In the genomic region with DNA sequence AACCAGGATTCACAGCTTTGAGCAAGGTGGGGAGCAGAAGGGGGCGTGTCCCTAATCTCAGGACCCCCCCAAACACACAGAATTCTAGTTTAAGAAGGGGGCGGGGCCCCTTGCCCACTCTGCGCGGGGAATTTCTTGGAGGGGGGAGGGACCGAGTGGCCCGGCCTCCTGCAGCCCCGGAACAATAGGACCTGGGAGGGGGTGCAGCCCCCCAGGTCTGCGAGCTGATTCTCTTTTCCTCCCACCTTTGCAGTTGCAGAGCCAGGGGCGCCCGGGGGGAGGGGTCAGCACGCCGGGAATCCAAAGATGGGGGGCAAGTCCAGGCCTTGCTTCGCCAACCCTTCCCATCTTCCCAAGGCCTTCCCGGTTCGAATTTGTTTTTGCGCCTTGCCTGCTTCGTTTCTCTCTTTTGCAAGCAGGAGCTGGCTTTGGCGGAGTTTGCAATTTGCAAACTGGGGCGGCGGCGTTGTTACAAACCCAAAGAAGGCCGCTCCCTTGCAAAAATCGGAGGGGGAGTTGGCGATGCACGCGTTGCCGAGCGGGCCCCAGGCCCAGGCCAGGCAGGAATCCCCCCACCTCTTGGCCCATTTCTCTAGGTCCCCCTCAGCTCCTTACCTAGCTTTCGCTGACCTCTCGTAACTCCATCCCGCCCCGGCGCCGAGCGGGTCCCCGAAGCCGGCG, we compare ENCODE assay signal across 8 mouse cellular contexts. TPM values are rescaled to one million over a fixed set of nuclear protein-coding genes. Genes with fewer than 3 reads are reported as not detected.
A peak's percentile ranks its signal among the peaks of the same experiment; 100 is the strongest.
DNase-seq lines count a peak whose midpoint lies in the region; ATAC-seq lines count a peak whose summit lies in the region.

No protein-coding gene starts in this region.

- intact Hi-C loops in left cerebral cortex, postnatal 25 days (cut with DNase I), result no loop called here

- H3K4me2 ChIP-seq in embryonic facial prominence, embryonic 15.5 days (replicated peaks), result peak overlapping the region; percentile 94
- H3K4me2 ChIP-seq in hindbrain, embryonic 14.5 days (replicated peaks), result peak overlapping the region; percentile 99

- WGBS in embryonic facial prominence, embryonic 15.5 days, result under 1% methylated on average over 38 of the region's 38 CpGs
- under 1% methylated on average over 38 of the region's 38 CpGs for WGBS in hindbrain, embryonic 14.5 days

- H3K27ac ChIP-seq in embryonic facial prominence, embryonic 15.5 days (replicated peaks), result peak overlapping the region; percentile 100
- peak overlapping the region; percentile 100 for H3K27ac ChIP-seq in hindbrain, embryonic 14.5 days

- no peak for ATAC-seq in cerebellum, adult (ENCODE audit: insufficient number of reproducible peaks, low FRiP score, low TSS enrichment)
- no peak for ATAC-seq in embryonic facial prominence, embryonic 15.5 days (ENCODE audit: insufficient number of reproducible peaks, low FRiP score, low TSS enrichment, low read depth)
- ATAC-seq in hindbrain, embryonic 14.5 days (ENCODE audit: low FRiP score), result no peak

- H3K4me1 ChIP-seq in embryonic facial prominence, embryonic 15.5 days, result peaks cover 26% of the 10 kb centered on the region
- peaks cover 18% of the 10 kb centered on the region for H3K4me1 ChIP-seq in hindbrain, embryonic 14.5 days (replicated peaks; ENCODE audit: control insufficient read depth, insufficient read depth, low read length)

- H3K27me3 ChIP-seq in embryonic facial prominence, embryonic 15.5 days, result no peaks in the 10 kb centered on the region
- H3K27me3 ChIP-seq in hindbrain, embryonic 14.5 days (ENCODE audit: control insufficient read depth, insufficient read depth, low read length), result no peaks in the 10 kb centered on the region
- no peaks in the 10 kb centered on the region for H3K27me3 ChIP-seq in splenic B cell, adult 2 months (ENCODE audit: control insufficient read depth, insufficient read depth, low read length, poor library complexity, severe bottlenecking)

- H3K4me3 ChIP-seq in embryonic facial prominence, embryonic 15.5 days (replicated peaks), result peak overlapping the region; percentile 79
- H3K4me3 ChIP-seq in hindbrain, embryonic 14.5 days (replicated peaks; ENCODE audit: low read length), result peak overlapping the region; percentile 59

- peak overlapping the region; percentile 83 for H3K9ac ChIP-seq in embryonic facial prominence, embryonic 15.5 days
- H3K9ac ChIP-seq in hindbrain, embryonic 14.5 days, result peak overlapping the region; percentile 91

- H3K36me3 ChIP-seq in embryonic facial prominence, embryonic 15.5 days, result peaks cover 30% of the 10 kb centered on the region
- H3K36me3 ChIP-seq in hindbrain, embryonic 14.5 days (replicated peaks; ENCODE audit: control insufficient read depth, insufficient read depth), result peaks cover 29% of the 10 kb centered on the region
- peaks cover 15% of the 10 kb centered on the region for H3K36me3 ChIP-seq in splenic B cell, adult 2 months (ENCODE audit: control insufficient read depth, insufficient read depth, low read length, poor library complexity, severe bottlenecking)

- DNase-seq in cerebellum, adult 11 months, result peak; percentile 65
- DNase-seq in R1 (ENCODE audit: low read depth, low spot score), result peak; percentile 68
- DNase-seq in hindbrain, embryonic 14.5 days (ENCODE audit: low spot score), result no peak
- DNase-seq in left cerebral cortex, postnatal 25 days (ENCODE audit: low spot score in 2 of 2), result peak; percentile 50 to 67
- peak; percentile 14 for DNase-seq in mesoderm, embryonic 11.5 days (ENCODE audit: low read depth, low spot score)
- peak; percentile 29 for DNase-seq in splenic B cell, adult 2 months (ENCODE audit: low read depth, low spot score)

- H3K9me3 ChIP-seq in embryonic facial prominence, embryonic 15.5 days (replicated peaks), result no peaks in the 10 kb centered on the region
- no peaks in the 10 kb centered on the region for H3K9me3 ChIP-seq in hindbrain, embryonic 14.5 days (ENCODE audit: control insufficient read depth, low read length)

RNA-seq across cellular contexts. Expression of gene Prr12, which starts 0.4 kb away (rescaled TPM):
- 11.9 and 12.1 TPM in 2 replicates for polyA plus RNA-seq in embryonic facial prominence, embryonic 15.5 days (2015; fragmentation: Nextera tagmentation; extraction: Ambion mirVana)
- 16.5 and 16.8 TPM in 2 replicates for polyA plus RNA-seq in hindbrain, embryonic 14.5 days (2014; fragmentation: Nextera tagmentation; extraction: Ambion mirVana)
- 10 to 100 TPM; 59.1 to 65.5 TPM for total RNA-seq in left cerebral cortex, postnatal 25 days (2021)

RNA-seq across cellular contexts. Expression of gene Nosip, which starts 9.9 kb away (rescaled TPM):
- polyA plus RNA-seq in embryonic facial prominence, embryonic 15.5 days (2015; fragmentation: Nextera tagmentation; extraction: Ambion mirVana), result 68.5 and 73.6 TPM in 2 replicates
- 57.9 and 62.1 TPM in 2 replicates for polyA plus RNA-seq in hindbrain, embryonic 14.5 days (2014; fragmentation: Nextera tagmentation; extraction: Ambion mirVana)
- 10 to 100 TPM; 48.5 to 53.0 TPM for total RNA-seq in left cerebral cortex, postnatal 25 days (2021)

RNA-seq across cellular contexts. Expression of gene Prrg2, which starts 10.2 kb away (rescaled TPM):
- 26.0 and 26.9 TPM in 2 replicates for polyA plus RNA-seq in embryonic facial prominence, embryonic 15.5 days (2015; fragmentation: Nextera tagmentation; extraction: Ambion mirVana)
- polyA plus RNA-seq in hindbrain, embryonic 14.5 days (2014; fragmentation: Nextera tagmentation; extraction: Ambion mirVana), result 12.8 and 13.9 TPM in 2 replicates
- 1 to 10 TPM; 7.3 to 7.6 TPM for total RNA-seq in left cerebral cortex, postnatal 25 days (2021)

RNA-seq across cellular contexts. Expression of gene Rras, which starts 34.6 kb away (rescaled TPM):
- 41.3 and 47.6 TPM in 2 replicates for polyA plus RNA-seq in embryonic facial prominence, embryonic 15.5 days (2015; fragmentation: Nextera tagmentation; extraction: Ambion mirVana)
- 14.2 and 15.2 TPM in 2 replicates for polyA plus RNA-seq in hindbrain, embryonic 14.5 days (2014; fragmentation: Nextera tagmentation; extraction: Ambion mirVana)
- total RNA-seq in left cerebral cortex, postnatal 25 days (2021), result 10 to 100 TPM; 12.0 to 13.8 TPM

RNA-seq across cellular contexts. Expression of gene Scaf1, which starts 36.2 kb away (rescaled TPM):
- 40.7 and 41.9 TPM in 2 replicates for polyA plus RNA-seq in embryonic facial prominence, embryonic 15.5 days (2015; fragmentation: Nextera tagmentation; extraction: Ambion mirVana)
- 59.7 and 61.9 TPM in 2 replicates for polyA plus RNA-seq in hindbrain, embryonic 14.5 days (2014; fragmentation: Nextera tagmentation; extraction: Ambion mirVana)
- total RNA-seq in left cerebral cortex, postnatal 25 days (2021), result 100 to 1,000 TPM; 161 to 163 TPM
